In the genomic region with DNA sequence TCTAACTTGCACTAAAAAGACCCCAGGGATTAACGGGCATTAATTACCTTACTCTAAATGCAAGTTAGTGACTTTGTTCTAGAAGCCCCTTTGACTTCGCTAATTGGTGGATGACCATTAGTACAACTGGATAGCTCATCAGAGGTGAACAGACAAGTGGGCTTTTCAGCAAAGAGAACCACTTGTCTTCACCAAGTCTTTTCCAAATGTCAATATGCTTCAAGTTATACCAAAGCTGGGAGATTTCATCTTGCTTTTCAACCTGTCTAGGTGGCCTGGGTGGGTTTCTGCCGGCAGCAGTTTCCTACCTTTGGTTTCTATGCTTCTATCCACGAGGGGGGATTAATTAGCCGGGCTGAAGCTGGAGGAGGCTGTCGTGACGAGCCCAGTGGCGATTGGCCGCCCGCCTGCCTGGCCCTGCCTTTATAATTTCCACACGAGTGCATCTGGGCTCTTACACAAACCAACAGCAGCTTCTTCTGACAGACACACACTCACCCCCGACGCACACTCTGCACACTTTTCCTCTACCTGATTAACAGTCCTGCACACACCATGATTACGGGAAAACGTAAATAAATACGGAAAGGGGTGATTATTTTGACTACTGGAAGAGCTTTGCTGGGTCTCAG, we compare ENCODE assay signal across 7 mouse cellular contexts. TPM values are rescaled to one million over a fixed set of nuclear protein-coding genes. Genes with fewer than 3 reads are reported as not detected.
DNase-seq lines count a peak whose midpoint lies in the region; ATAC-seq and TF ChIP-seq lines count a peak whose summit lies in the region.

Gene Mab21l1 (plus strand): TSS at position 455 of the 632 bp plus-strand sequence.

- H3K9me3 ChIP-seq in limb, embryonic 13.5 days = no peaks in the 10 kb centered on the region

- TF ChIP-seq CTCF in embryonic fibroblast, embryonic 13.5 days (IDR thresholded peaks at IDR 0.05; ENCODE audit: borderline replicate concordance, insufficient read depth, low read length) = no peak

- peaks cover 34% of the 10 kb centered on the region for H3K27me3 ChIP-seq in limb, embryonic 13.5 days

- peaks cover 2% of the 10 kb centered on the region; the same call in 1 of the 2 replicates for H3K4me1 ChIP-seq in embryonic fibroblast, embryonic 13.5 days (ENCODE audit: control insufficient read depth, insufficient read depth, low read length)
- H3K4me1 ChIP-seq in limb, embryonic 13.5 days = peaks cover 39% of the 10 kb centered on the region

- H3K4me2 ChIP-seq in limb, embryonic 13.5 days (replicated peaks) = peak within 1 kb of the TSS; percentile 78

- H3K27ac ChIP-seq in embryonic fibroblast, embryonic 13.5 days (ENCODE audit: insufficient read depth, low read length) = peak within 1 kb of the TSS; percentile 1; the same call in 1 of the 2 replicates
- peak within 1 kb of the TSS; percentile 88 for H3K27ac ChIP-seq in limb, embryonic 13.5 days

- no peaks in the 10 kb centered on the region for H3K36me3 ChIP-seq in limb, embryonic 13.5 days

- peak within 1 kb of the TSS; percentile 44 for H3K4me3 ChIP-seq in embryonic fibroblast, embryonic 13.5 days (ENCODE audit: insufficient read depth, low read length)
- H3K4me3 ChIP-seq in limb, embryonic 13.5 days = peak within 1 kb of the TSS; percentile 65

- 2% methylated on average over 16 of the region's 16 CpGs for WGBS in limb, embryonic 13.5 days

- DNase-seq in adrenal gland, postnatal 25 days = peak; percentile 33
- DNase-seq in heart, postnatal 4 days = peak; percentile 26
- peak; percentile 96 for DNase-seq in retina, postnatal 1 day
- DNase-seq in testis, postnatal 10 days (ENCODE audit: low spot score) = no peak

- peak; percentile 23 for ATAC-seq in CD4-positive, CD25-positive, alpha-beta regulatory T cell, adult 4 months
- ATAC-seq in limb, embryonic 13.5 days (ENCODE audit: low FRiP score, low read depth) = peak; percentile 81

- TF ChIP-seq POLR2A in embryonic fibroblast, embryonic 13.5 days (IDR thresholded peaks at IDR 0.05; ENCODE audit: low read depth, low read length) = peak; percentile 89

- peak within 1 kb of the TSS; percentile 96 for H3K9ac ChIP-seq in limb, embryonic 13.5 days

RNA-seq across cellular contexts. Expression of gene Mab21l1, which starts in this region (rescaled TPM):
- polyA plus RNA-seq in CD4-positive, CD25-positive, alpha-beta regulatory T cell, adult 4 months (2017; shearing (Covaris generic)) = under 1 TPM in 1 of 2 experiments, not detected in 1; 0.28 TPM
- total RNA-seq in adrenal gland, postnatal 25 days (2021) = 1.6 and 1.9 TPM in 2 replicates
- 3.1 and 9.9 TPM in 2 replicates for polyA plus RNA-seq in embryonic fibroblast, embryonic 13.5 days (2011; ENCODE audit: insufficient read length, low read depth, missing spikeins)
- total RNA-seq in heart, postnatal 4 days (2021) = under 1 TPM in 1 of 2 experiments, not detected in 1; 0.14 TPM
- polyA plus RNA-seq in limb, embryonic 13.5 days (2015; fragmentation: Nextera tagmentation; extraction: Ambion mirVana) = 44.2 and 46.8 TPM in 2 replicates

Comparison
In these comparisons a context has a peak if more than half of its experiments do, and no peak if none do; other contexts are left out.
1. Peak in ATAC-seq in CD4-positive, CD25-positive, alpha-beta regulatory T cell, adult 4 months; RNA of the gene not detected or under 1 TPM.
2. Peak in DNase-seq in heart, postnatal 4 days; RNA of the gene not detected or under 1 TPM.